Mouse (Mus musculus): ENCODE data around the gene Ctsw.

- TF ChIP-seq POLR2A (IDR thresholded peaks at IDR 0.05; ENCODE audit: insufficient read length, low read depth) (no peak), MAX (IDR thresholded peaks at IDR 0.05; ENCODE audit: low read depth) (no peak), TCF3 (IDR thresholded peaks at IDR 0.05; ENCODE audit: insufficient read length, low read depth) (no peak), SRF (IDR thresholded peaks at IDR 0.05; ENCODE audit: control insufficient read depth, insufficient read length, low read depth) (no peak), USF1 (IDR thresholded peaks at IDR 0.05; ENCODE audit: low read depth) (no peak), POLR2AphosphoS2 (IDR thresholded peaks at IDR 0.05; ENCODE audit: insufficient read length, low read depth) (no peak), MYOG (IDR thresholded peaks at IDR 0.05; ENCODE audit: control insufficient read depth in 1 of 3, insufficient read depth in 1 of 3, insufficient read length in 2 of 3, low read depth in 2 of 3) (no peak)
These were observed 41.5 kb downstream of the Ctsw start for GRCm38 (mm10) chr19:5426640-5427290.
